Mouse (Mus musculus) forebrain, embryonic 11.5 days (tissue): ENCODE results near the gene Kcnk10. TPM values are rescaled to one million over a fixed set of nuclear protein-coding genes. Genes with fewer than 3 reads are reported as not detected.

Source experiments
- ATAC-seq: fragments of 200-750 bp; cut with Nextera tagmentation; replicated peaks from 2 replicates; pipeline ENCODE4 v1.8.0; 2017; ENCODE audit warnings: moderate TSS enrichment; ENCODE audit not compliant: low FRiP score
- DNase-seq: peaks from one replicate; pipeline ENCODE4 v3.0.0-alpha.2; 2017; ENCODE audit warnings: low spot score
- H3K27ac ChIP-seq: fragments of 300-500 bp; sonication (generic); 2 replicates; pipeline ENCODE4 v1.5.1; 2014; ENCODE audit warnings: low read depth, low read length
- H3K27me3 ChIP-seq: fragments of 300-500 bp; sonication (generic); 2 replicates; pipeline ENCODE4 v1.6.1; 2014; ENCODE audit warnings: mild to moderate bottlenecking, low read length, mixed read lengths; ENCODE audit not compliant: control insufficient read depth, insufficient read depth
- H3K36me3 ChIP-seq: fragments of 300-500 bp; sonication (generic); 2 replicates; pipeline ENCODE4 v1.6.1; 2014; ENCODE audit warnings: mild to moderate bottlenecking, low read length, moderate library complexity, mixed read lengths; ENCODE audit not compliant: control insufficient read depth, insufficient read depth
- H3K4me1 ChIP-seq: fragments of 300-500 bp; sonication (generic); replicated peaks from 2 replicates; pipeline ENCODE4 v1.6.1; 2014; ENCODE audit warnings: low read length, mixed read lengths; ENCODE audit not compliant: control insufficient read depth, insufficient read depth
- H3K4me2 ChIP-seq: fragments of 300-500 bp; sonication (generic); 2 replicates; pipeline ENCODE4 v1.6.1; 2014; ENCODE audit warnings: low read depth, mild to moderate bottlenecking, low read length, moderate library complexity, mixed read lengths; ENCODE audit not compliant: severe bottlenecking
- H3K4me3 ChIP-seq: fragments of 300-500 bp; sonication (generic); 2 replicates; pipeline ENCODE4 v1.5.1; 2014; ENCODE audit warnings: low read depth, low read length
- H3K9ac ChIP-seq: fragments of 300-500 bp; sonication (generic); 2 replicates; pipeline ENCODE4 v1.6.1; 2014; ENCODE audit warnings: low read length
- H3K9me3 ChIP-seq: fragments of 300-500 bp; sonication (generic); 2 replicates; pipeline ENCODE4 v1.6.1; 2016; ENCODE audit warnings: low read length, mixed read lengths; ENCODE audit not compliant: control insufficient read depth
- WGBS: fragments of 180-500 bp; shearing (Covaris S2); extraction: QIAGEN DNeasy Blood & Tissue Kit; methylation state at CpG from one replicate; pipeline ENCODE4 v1.1.7; 2014; 5-methylcytosine and 5-hydroxymethylcytosine counted together
- polyA plus RNA-seq: library from polyadenylated mRNA; unstranded; fragments of >200 nt; fragmentation: Nextera tagmentation; extraction: Ambion mirVana; gene quantifications from 2 replicates; pipeline ENCODE4 v1.2.1, GENCODE M21; 2014

The Kcnk10 gene
- polyA plus RNA-seq, 1 experiment from 2014 or later = 39.2 TPM

DNA sequence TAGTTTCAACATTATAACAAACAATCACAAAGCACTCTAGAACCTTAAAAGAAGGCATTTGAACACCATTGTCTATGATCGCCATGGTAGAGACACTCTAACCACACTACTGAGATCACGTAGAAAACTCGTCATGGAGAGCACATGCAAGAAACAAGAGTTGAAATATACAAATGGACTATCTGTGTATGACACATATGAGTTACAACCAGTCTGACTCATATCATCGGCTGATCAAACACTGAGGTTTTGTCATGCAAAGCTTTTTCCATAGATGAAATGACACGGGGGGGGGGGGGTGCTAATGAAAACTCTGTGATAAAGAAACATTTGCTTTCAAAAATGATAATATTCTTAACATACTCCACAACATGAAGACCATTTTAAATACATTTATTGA, 133.2 kb downstream of the Kcnk10 start:
- H3K9me3 ChIP-seq = no peaks in the 10 kb centered on the region
- H3K9ac ChIP-seq = no peak overlapping the region
- 89% methylated on average over 5 of the region's 5 CpGs for WGBS
- H3K4me1 ChIP-seq = no peaks in the 10 kb centered on the region
- no peak overlapping the region for H3K4me3 ChIP-seq
- no peaks in the 10 kb centered on the region for H3K27me3 ChIP-seq
- H3K36me3 ChIP-seq = no peaks in the 10 kb centered on the region; the same call in 1 of the 2 replicates
- DNase-seq (no peak), ATAC-seq (no peak)
- H3K27ac ChIP-seq = no peak overlapping the region
- no peak overlapping the region for H3K4me2 ChIP-seq

DNA sequence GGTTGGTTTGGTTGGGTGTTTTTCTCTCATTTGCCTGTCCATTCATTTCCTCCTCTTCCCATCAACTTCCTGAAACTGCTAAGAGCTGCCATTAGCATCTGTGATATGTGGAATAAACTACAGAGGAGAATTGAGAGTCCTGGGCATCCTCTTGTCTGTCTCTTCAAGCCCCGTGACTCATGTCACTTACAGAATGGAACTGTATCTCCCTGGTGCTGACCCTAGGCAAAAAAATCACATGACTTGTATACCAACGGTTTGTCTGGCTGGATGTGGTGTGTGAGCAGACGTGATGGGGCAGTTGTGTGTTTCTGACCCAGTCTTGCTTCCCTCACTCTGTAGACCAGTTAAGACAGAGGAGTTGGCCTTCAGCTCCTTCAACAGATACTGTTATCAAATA, 134.4 kb downstream of the Kcnk10 start:
- Histone ChIP-seq H3K9ac (no peak overlapping the region), H3K27ac (no peak overlapping the region), H3K9me3 (no peaks in the 10 kb centered on the region), H3K4me1 (no peaks in the 10 kb centered on the region), H3K4me3 (no peak overlapping the region), H3K4me2 (no peak overlapping the region), H3K36me3 (no peaks in the 10 kb centered on the region; the same call in 1 of the 2 replicates), H3K27me3 (no peaks in the 10 kb centered on the region)
- DNase-seq (no peak), ATAC-seq (no peak)
- 89% methylated on average over 3 of the region's 3 CpGs for WGBS

DNA sequence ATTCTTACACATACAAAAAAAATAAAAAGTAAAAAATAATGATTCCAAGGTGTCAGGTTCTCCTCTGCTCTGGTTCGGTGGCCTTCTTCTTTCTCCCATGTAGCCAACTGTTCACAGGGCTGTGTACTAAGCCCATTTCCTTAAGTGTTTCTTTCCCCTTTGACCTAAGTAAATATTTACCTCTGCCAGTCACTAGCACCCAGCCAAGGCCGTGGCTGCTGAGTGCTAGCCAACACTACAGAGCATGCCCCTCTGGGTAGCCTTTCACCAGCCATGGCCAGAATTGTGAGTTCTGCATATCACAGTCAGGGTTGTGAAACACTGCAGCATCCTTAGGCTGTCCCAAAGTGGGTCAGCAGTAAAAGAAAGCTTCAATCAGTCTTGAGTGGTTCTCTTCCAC, 140.0 kb downstream of the Kcnk10 start:
- DNase-seq = no peak
- Histone ChIP-seq H3K27me3 (no peaks in the 10 kb centered on the region), H3K27ac (no peak overlapping the region), H3K4me1 (no peaks in the 10 kb centered on the region), H3K9ac (no peak overlapping the region), H3K9me3 (no peaks in the 10 kb centered on the region), H3K36me3 (no peaks in the 10 kb centered on the region; the same call in 1 of the 2 replicates), H3K4me3 (no peak overlapping the region), H3K4me2 (no peak overlapping the region)
- no peak for ATAC-seq
- WGBS = 96% methylated on average over 2 of the region's 2 CpGs

DNA sequence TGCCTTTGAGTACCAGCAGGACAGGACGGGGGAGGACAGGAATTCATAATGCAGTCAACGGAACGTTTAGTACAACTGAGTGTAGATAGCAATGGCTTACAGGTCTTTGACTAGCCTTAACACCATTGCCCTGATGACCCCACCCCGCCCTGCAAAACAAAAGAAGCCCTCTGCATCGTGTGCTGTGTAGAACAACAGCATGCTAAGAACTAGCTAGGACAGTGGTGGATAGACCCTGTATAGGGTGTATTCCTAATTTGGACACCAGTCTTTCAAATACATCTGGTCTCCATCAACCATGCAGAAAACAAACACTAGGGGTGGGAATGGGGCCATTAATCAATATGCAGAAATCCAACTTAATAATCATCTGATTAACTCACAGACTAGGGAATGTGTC, 147.4 kb downstream of the Kcnk10 start:
- H3K4me1 ChIP-seq = no peaks in the 10 kb centered on the region
- H3K36me3 ChIP-seq = no peaks in the 10 kb centered on the region
- no peak overlapping the region for H3K9ac ChIP-seq
- no peak overlapping the region for H3K4me2 ChIP-seq
- no peaks in the 10 kb centered on the region for H3K27me3 ChIP-seq
- WGBS = 85% methylated on average over 5 of the region's 5 CpGs
- H3K27ac ChIP-seq = no peak overlapping the region
- H3K4me3 ChIP-seq = no peak overlapping the region
- ATAC-seq (no peak), DNase-seq (no peak)
- no peaks in the 10 kb centered on the region for H3K9me3 ChIP-seq

DNA sequence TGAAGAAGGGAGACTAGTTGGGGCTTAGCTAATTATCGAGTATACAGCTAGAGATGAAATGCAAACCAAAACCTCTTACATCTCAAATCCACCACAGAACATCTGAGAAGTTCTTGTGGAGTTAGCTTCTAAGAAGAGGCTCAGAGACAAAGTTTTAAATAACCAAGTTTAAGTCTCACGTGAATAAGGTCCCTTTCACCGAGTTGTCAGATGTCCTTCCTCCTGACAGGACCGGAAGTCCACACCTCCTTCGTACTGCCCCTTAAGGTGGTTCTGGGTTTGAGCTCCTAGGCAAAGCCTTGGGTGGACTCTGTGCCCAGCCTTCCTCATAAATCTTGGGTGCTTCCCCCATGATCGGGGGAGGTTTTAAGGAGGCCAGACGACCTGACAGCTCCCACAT, 156.8 kb downstream of the Kcnk10 start:
- H3K9me3 ChIP-seq = no peaks in the 10 kb centered on the region
- no peak overlapping the region for H3K27ac ChIP-seq
- no peak for DNase-seq
- 89% methylated on average over 7 of the region's 7 CpGs for WGBS
- no peak overlapping the region for H3K4me3 ChIP-seq
- H3K4me1 ChIP-seq = no peaks in the 10 kb centered on the region
- no peak overlapping the region for H3K9ac ChIP-seq
- H3K36me3 ChIP-seq = no peaks in the 10 kb centered on the region
- H3K4me2 ChIP-seq = no peak overlapping the region
- ATAC-seq = no peak
- no peaks in the 10 kb centered on the region for H3K27me3 ChIP-seq

DNA sequence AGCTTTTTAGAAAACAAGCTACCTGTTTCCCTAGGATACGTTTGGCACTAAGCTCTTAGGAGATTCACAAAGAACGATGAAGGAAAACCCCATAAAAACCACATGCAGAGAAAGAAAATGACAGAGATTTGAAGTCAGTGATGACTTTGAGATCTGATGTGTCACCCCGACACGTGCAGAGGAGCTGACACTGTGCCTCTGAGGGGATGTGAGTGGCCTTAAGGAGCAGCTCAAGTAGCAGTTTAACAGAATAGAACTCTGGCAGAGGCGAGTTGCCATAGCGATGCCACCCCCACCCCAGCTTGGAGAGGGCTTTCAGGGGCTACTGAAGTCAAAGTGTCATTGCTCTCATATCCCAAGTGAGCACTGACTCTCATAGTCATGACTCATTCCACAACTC, 158.3 kb downstream of the Kcnk10 start:
- Histone ChIP-seq H3K27ac (no peak overlapping the region), H3K9me3 (no peaks in the 10 kb centered on the region), H3K4me3 (no peak overlapping the region), H3K36me3 (no peaks in the 10 kb centered on the region), H3K9ac (no peak overlapping the region), H3K4me2 (no peak overlapping the region), H3K4me1 (no peaks in the 10 kb centered on the region), H3K27me3 (no peaks in the 10 kb centered on the region)
- ATAC-seq = no peak
- 70% methylated on average over 6 of the region's 6 CpGs for WGBS
- no peak for DNase-seq

DNA sequence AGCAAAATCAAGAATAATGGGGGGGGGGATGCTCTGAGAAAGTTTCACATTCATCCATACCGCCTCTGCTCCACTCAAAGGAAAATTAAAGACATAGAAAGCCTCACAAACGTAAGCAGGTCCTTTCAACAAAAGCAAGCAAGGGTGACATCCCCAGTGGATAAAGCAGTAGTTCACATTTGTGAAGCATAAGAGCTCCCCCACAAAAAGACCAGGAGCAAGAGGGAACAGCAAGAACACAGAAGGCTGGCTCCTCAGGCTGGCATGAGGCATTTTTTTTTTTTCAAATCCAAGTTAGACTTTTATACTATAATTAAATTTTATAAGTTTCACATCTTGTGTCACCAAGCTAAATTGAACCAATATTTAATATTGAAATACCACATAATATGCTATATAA, 168.5 kb downstream of the Kcnk10 start:
- Histone ChIP-seq H3K27me3 (no peaks in the 10 kb centered on the region), H3K9ac (no peak overlapping the region), H3K4me1 (no peaks in the 10 kb centered on the region), H3K4me2 (no peak overlapping the region), H3K27ac (no peak overlapping the region), H3K4me3 (no peak overlapping the region), H3K9me3 (no peaks in the 10 kb centered on the region), H3K36me3 (no peaks in the 10 kb centered on the region)
- WGBS = 65% methylated on average over 2 of the region's 2 CpGs
- ATAC-seq (no peak), DNase-seq (no peak)

DNA sequence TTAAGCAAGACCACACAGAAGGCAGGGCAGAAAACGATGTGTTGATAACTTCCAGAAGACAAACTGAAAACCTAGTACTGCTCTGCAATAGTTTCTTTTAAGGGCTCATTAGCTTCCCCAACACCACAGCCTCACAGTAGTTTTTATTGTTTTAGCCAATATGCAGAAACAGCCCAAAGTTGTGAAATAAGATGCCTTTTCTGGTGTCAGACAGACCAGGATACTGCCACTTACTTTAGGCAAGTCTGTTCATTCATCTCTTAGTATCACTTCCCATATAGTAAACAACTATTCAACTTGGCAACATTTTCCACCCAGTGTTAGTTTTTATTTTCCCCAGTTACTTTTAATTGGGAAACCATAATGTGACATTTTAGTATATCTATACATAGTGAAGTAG, 171.5 kb downstream of the Kcnk10 start:
- no peak overlapping the region for H3K4me3 ChIP-seq
- H3K9me3 ChIP-seq = no peaks in the 10 kb centered on the region
- 53% methylated on average over 1 of the region's 1 CpGs for WGBS
- ATAC-seq (no peak), DNase-seq (no peak)
- H3K4me2 ChIP-seq = no peak overlapping the region
- no peaks in the 10 kb centered on the region for H3K27me3 ChIP-seq
- H3K9ac ChIP-seq = no peak overlapping the region
- H3K36me3 ChIP-seq = no peaks in the 10 kb centered on the region
- H3K27ac ChIP-seq = no peak overlapping the region
- H3K4me1 ChIP-seq = no peaks in the 10 kb centered on the region

DNA sequence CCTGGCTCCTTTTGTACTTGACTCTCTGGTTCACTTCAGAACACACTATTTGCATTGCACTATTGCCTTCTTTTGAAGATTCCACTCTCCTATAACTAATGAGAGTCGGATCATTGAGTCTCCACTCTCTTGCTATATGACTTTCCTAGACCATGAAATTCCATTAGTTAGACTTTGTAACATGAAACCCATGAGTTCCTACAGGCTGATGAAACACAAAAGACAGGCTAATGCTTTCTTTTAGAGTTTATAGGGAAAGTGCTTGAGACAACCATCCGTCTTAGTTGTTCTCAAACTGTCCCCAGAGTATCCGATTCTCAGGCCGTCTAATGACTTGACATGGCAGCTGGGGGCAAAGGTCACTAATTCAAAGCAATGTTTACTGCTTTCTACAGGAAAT, 172.0 kb downstream of the Kcnk10 start:
- Histone ChIP-seq H3K9ac (no peak overlapping the region), H3K4me1 (no peaks in the 10 kb centered on the region), H3K4me3 (no peak overlapping the region), H3K27me3 (no peaks in the 10 kb centered on the region), H3K36me3 (no peaks in the 10 kb centered on the region), H3K9me3 (no peaks in the 10 kb centered on the region), H3K27ac (no peak overlapping the region), H3K4me2 (no peak overlapping the region)
- ATAC-seq = no peak
- 18% methylated on average over 4 of the region's 4 CpGs for WGBS
- DNase-seq = no peak
